Mouse (Mus musculus) intestine, embryonic 16.5 days (tissue): ENCODE data around the gene Mapk7. TPM values are rescaled to one million over a fixed set of nuclear protein-coding genes. Genes with fewer than 3 reads are reported as not detected.

Experiments used
- ATAC-seq: fragments of 200-750 bp; cut with Nextera tagmentation; 2 replicates; pipeline ENCODE4 v1.8.0; 2017; ENCODE audit warnings: moderate TSS enrichment, moderate library complexity
- H3K27ac ChIP-seq: fragments of 300-500 bp; sonication (generic); 2 replicates; pipeline ENCODE4 v1.5.1; 2014; ENCODE audit warnings: mild to moderate bottlenecking, low read length
- H3K27me3 ChIP-seq: fragments of 300-500 bp; sonication (generic); replicated peaks from 2 replicates; pipeline ENCODE4 v1.6.1; 2014; ENCODE audit warnings: low read length, control low read depth, mixed read lengths; ENCODE audit not compliant: control insufficient read depth, insufficient read depth
- H3K36me3 ChIP-seq: fragments of 300-500 bp; sonication (generic); 2 replicates; pipeline ENCODE4 v1.6.1; 2014; ENCODE audit warnings: low read length, control low read depth; ENCODE audit not compliant: control insufficient read depth, insufficient read depth
- H3K4me1 ChIP-seq: fragments of 300-500 bp; sonication (generic); 2 replicates; pipeline ENCODE4 v1.6.1; 2014; ENCODE audit warnings: low read length, control low read depth, mixed read lengths; ENCODE audit not compliant: control insufficient read depth, insufficient read depth
- H3K4me2 ChIP-seq: fragments of 300-500 bp; sonication (generic); 2 replicates; pipeline ENCODE4 v1.6.1; 2014; ENCODE audit warnings: low read depth, low read length, control low read depth
- H3K4me3 ChIP-seq: fragments of 300-500 bp; sonication (generic); 2 replicates; pipeline ENCODE4 v1.5.1; 2014; ENCODE audit warnings: mild to moderate bottlenecking, low read length
- H3K9ac ChIP-seq: fragments of 300-500 bp; sonication (generic); 2 replicates; pipeline ENCODE4 v1.6.1; 2014; ENCODE audit warnings: low read depth, low read length
- H3K9me3 ChIP-seq: fragments of 300-500 bp; sonication (generic); 2 replicates; pipeline ENCODE4 v1.6.1; 2016; ENCODE audit warnings: low read length, control low read depth; ENCODE audit not compliant: control insufficient read depth
- WGBS: fragments of 180-500 bp; shearing (Covaris S2); extraction: QIAGEN DNeasy Blood & Tissue Kit; methylation state at CpG from one replicate; pipeline ENCODE4 v1.1.7; 2014; 5-methylcytosine and 5-hydroxymethylcytosine counted together
- polyA plus RNA-seq: library from polyadenylated mRNA; unstranded; fragments of >200 nt; fragmentation: Nextera tagmentation; extraction: Ambion mirVana; gene quantifications from 2 replicates; pipeline ENCODE4 v1.2.1, GENCODE M21; 2015

Mapk7 gene
- polyA plus RNA-seq, 1 experiment from 2014 or later, result 34.9 TPM

DNA sequence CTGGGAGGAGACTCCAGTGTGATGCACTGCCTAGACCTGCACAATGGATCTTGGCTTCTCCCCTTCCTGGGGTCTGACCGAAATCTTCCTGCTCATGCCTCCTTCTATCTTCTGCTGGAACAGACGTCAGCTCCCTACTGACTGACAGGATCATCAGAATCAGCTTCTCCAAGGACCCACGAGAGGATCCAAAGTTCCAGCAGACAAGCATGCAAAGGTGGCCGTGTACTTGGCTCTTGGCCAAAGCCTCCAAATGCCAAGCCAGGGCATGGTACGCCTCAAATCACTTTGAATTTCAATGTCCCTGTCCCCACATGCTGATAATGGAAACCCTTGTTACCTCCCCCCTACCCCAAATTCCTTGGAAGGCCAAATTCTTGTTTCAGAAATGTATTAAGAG is 46.2 kb downstream of the Mapk7 start:
- Histone ChIP-seq H3K9me3 (no peaks in the 10 kb centered on the region), H3K4me3 (no peak overlapping the region), H3K27me3 (no peaks in the 10 kb centered on the region), H3K4me2 (no peak overlapping the region), H3K4me1 (peaks cover 3% of the 10 kb centered on the region; the same call in 1 of the 2 replicates), H3K27ac (no peak overlapping the region), H3K36me3 (no peaks in the 10 kb centered on the region), H3K9ac (no peak overlapping the region)
- ATAC-seq, result no peak
- 57% methylated on average over 5 of the region's 5 CpGs for WGBS

DNA sequence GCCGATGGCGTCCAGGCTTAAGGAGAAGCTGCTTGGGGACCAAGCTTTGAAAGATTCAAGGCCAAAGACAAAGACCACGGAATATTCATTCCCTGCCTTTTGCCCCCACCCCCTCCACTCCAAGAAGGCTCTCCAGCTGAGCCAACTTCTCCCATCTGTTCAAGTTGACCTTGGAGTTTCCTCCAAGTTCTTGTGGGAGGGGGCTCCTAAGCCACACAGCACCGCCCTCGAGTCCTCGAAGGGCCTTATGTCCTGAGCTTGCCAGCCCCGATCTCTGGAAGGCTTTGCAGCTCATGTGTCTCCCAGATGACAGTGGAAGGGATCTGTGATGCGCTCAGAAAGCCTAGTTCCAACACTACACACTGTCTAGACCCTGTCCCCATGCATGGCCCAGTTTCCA is 46.9 kb downstream of the Mapk7 start:
- no peak overlapping the region for H3K9ac ChIP-seq
- no peak for ATAC-seq
- no peaks in the 10 kb centered on the region for H3K9me3 ChIP-seq
- no peak overlapping the region for H3K27ac ChIP-seq
- no peak overlapping the region for H3K4me3 ChIP-seq
- no peaks in the 10 kb centered on the region for H3K27me3 ChIP-seq
- no peaks in the 10 kb centered on the region for H3K36me3 ChIP-seq
- 77% methylated on average over 8 of the region's 8 CpGs for WGBS
- no peak overlapping the region for H3K4me2 ChIP-seq
- peaks cover 3% of the 10 kb centered on the region; the same call in 1 of the 2 replicates for H3K4me1 ChIP-seq

DNA sequence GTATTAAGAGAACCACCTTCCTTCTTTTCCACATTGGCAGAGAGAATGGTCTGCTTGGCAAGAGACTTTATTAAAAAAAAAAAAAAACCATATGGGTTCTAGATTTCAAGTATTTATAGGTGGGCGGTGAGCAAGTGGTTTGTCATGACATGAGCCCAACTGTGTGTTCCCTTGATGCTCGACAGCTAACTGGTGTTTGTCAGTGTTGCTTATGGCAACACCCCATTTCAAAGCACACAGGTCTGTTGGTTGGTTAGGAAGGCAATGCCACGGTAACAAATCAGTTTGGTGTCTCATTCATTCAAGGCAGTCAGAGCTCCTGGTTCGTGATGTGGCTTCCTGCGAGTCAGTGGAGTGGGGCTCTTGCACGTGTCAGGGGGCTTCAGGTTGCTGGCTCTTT is 50.4 kb downstream of the Mapk7 start:
- Histone ChIP-seq H3K4me1 (peaks cover 3% of the 10 kb centered on the region; the same call in 1 of the 2 replicates), H3K9ac (no peak overlapping the region), H3K36me3 (no peaks in the 10 kb centered on the region), H3K4me3 (no peak overlapping the region), H3K9me3 (no peaks in the 10 kb centered on the region), H3K27ac (no peak overlapping the region), H3K27me3 (no peaks in the 10 kb centered on the region), H3K4me2 (no peak overlapping the region)
- ATAC-seq, result no peak
- WGBS, result 87% methylated on average over 6 of the region's 6 CpGs

DNA sequence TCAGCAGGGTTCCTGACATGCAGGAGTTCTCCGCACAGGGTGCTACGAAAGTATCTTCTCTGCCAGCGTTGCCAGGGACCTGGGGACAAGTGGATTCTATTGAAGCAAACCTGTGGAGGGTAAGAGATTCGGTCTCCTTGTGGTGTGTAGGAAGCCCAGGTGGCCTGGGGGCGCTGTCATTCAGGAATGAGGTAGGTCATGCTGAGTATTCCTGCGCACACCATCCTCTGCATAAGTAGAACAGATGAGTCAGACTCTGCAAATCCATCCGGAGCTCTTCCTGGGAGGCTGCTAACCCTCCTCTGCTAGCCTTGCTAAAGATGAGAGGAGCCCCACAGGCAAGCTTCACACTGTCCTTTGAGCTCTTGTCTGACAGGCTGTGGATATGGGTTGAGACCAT is 52.5 kb downstream of the Mapk7 start:
- WGBS, result 85% methylated on average over 7 of the region's 7 CpGs

DNA sequence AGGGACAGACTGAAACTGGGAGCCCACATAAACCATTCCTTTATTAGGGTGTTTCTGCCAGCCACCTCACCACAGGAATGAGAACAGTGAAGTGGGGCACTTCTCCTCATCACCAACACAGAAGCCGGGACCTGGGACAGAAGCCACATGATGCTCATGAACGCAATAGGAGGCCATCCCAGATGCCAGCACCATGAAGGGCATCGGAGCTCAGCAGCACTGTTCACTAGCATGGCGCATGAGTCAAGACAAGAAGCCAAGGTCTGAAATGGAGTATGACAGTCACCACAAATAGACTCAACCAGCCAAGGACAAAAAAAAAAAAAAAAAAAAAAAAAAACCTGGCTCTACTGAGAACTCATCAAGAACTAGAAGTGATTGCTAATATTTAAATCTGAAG is 53.8 kb downstream of the Mapk7 start:
- Histone ChIP-seq H3K9me3 (no peaks in the 10 kb centered on the region), H3K9ac (no peak overlapping the region), H3K4me1 (no peaks in the 10 kb centered on the region), H3K27ac (no peak overlapping the region), H3K4me3 (no peak overlapping the region), H3K4me2 (no peak overlapping the region), H3K36me3 (no peaks in the 10 kb centered on the region), H3K27me3 (no peaks in the 10 kb centered on the region)
- no peak for ATAC-seq
- 90% methylated on average over 4 of the region's 4 CpGs for WGBS

More for the DNA sequence above, 52.5 kb downstream of the Mapk7 start:
- H3K27me3 ChIP-seq, result no peaks in the 10 kb centered on the region
- no peak overlapping the region for H3K27ac ChIP-seq
- no peak overlapping the region for H3K4me3 ChIP-seq
- no peaks in the 10 kb centered on the region for H3K4me1 ChIP-seq
- no peak overlapping the region for H3K9ac ChIP-seq
- no peaks in the 10 kb centered on the region for H3K36me3 ChIP-seq
- no peak for ATAC-seq
- no peak overlapping the region for H3K4me2 ChIP-seq
- no peaks in the 10 kb centered on the region for H3K9me3 ChIP-seq

DNA sequence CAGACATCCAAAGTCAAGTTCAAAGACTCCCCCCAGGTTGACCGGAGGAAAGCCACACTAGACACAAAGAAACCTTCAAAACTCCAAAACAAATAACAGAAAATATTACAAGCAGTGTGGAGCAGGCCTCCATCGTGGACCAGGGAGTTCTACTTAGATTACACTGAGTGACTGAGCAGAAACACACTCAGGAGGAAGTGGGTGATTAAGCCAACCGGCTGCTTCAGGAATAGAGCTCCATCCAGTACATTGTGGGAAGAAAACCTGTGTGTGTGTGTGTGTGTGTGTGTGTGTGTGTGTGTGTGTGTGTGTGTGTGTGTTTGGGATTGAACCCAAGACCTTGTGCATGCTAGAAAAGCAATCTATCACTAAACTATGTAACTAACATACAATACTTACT is 55.0 kb downstream of the Mapk7 start:
- no peaks in the 10 kb centered on the region for H3K4me1 ChIP-seq
- no peaks in the 10 kb centered on the region for H3K36me3 ChIP-seq
- no peaks in the 10 kb centered on the region for H3K9me3 ChIP-seq
- H3K4me2 ChIP-seq, result no peak overlapping the region
- no peaks in the 10 kb centered on the region for H3K27me3 ChIP-seq
- no peak for ATAC-seq
- H3K27ac ChIP-seq, result no peak overlapping the region
- no peak overlapping the region for H3K9ac ChIP-seq
- WGBS, result 55% methylated on average over 3 of the region's 3 CpGs
- no peak overlapping the region for H3K4me3 ChIP-seq

Other genes with a start within 250 kb of the Mapk7 start
- gene Aldh3a2, start 226.9 kb downstream of the Mapk7 start, polyA plus RNA-seq, result 63.7 and 66.0 TPM in 2 replicates
- gene Slc47a2, start 151.5 kb downstream of the Mapk7 start, polyA plus RNA-seq, result not detected in 2 replicates
- gene Slc47a1, start 116.1 kb downstream of the Mapk7 start, polyA plus RNA-seq, result 12.5 and 17.5 TPM in 2 replicates
- gene Rnf112, start 40.3 kb downstream of the Mapk7 start, polyA plus RNA-seq, result 0.88 and 1.1 TPM in 2 replicates
- gene Mfap4, start 9.0 kb downstream of the Mapk7 start, polyA plus RNA-seq, result 229 and 237 TPM in 2 replicates
- 18.9 and 19.2 TPM in 2 replicates for gene B9d1, start 10.7 kb upstream of the Mapk7 start, polyA plus RNA-seq
- gene Epn2, start 85.3 kb upstream of the Mapk7 start, polyA plus RNA-seq, result 13.9 and 15.6 TPM in 2 replicates
- 7.2 and 8.6 TPM in 2 replicates for gene Grap, start 158.9 kb upstream of the Mapk7 start, polyA plus RNA-seq
- gene Fam83g, start 189.7 kb upstream of the Mapk7 start, polyA plus RNA-seq, result 9.6 and 12.9 TPM in 2 replicates
- 0.07 and 0.11 TPM in 2 replicates for gene Slc5a10, start 226.4 kb upstream of the Mapk7 start, polyA plus RNA-seq